Mouse (Mus musculus): ENCODE results near the gene Naa10.
A peak's percentile ranks its signal among the peaks of the same experiment; 100 is the strongest.

The Naa10 gene

DNA sequence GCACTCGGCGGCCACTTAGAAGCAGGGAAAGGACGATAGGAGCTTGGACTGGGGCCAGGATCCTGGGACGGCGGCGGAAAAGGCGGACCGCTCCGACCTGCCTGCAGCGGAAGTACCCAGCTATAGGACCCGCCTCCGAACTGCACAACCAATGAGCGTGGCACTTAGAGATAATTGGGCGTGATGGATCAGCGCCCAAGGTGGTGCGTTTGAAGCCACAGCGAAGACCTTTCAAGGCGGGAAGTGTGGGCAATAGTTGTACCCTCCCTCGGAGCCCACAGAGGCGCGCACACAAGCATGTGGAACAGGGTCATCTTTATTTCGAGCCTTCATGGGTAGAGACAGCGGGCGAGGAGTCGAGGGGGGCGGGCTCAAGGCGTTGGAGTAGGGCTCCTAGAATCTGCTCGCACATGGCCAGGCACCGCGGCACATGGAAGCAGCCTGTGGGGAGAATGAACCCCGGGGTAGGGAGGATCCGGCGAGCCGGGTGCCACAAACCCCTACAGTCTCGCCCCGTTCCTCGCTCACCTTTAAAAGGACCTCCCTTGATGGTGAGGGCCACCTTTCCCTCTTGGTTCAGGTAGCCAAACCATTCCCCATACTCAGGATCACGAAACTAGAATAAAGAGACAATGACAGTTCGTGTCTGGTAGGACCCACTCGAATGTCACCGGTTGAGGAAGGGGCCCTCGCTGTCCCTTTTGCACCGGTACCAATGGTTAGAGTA lies at the start of gene Naa10, which contains the start of gene Arhgap4:
TSS of gene Naa10 (minus strand) at position 122 of the 727 bp plus-strand sequence.
TSS of gene Arhgap4 (minus strand) at position 48 of the 727 bp plus-strand sequence.
- DNase-seq (ENCODE audit: low read depth, low spot score): peak; percentile 91

DNA sequence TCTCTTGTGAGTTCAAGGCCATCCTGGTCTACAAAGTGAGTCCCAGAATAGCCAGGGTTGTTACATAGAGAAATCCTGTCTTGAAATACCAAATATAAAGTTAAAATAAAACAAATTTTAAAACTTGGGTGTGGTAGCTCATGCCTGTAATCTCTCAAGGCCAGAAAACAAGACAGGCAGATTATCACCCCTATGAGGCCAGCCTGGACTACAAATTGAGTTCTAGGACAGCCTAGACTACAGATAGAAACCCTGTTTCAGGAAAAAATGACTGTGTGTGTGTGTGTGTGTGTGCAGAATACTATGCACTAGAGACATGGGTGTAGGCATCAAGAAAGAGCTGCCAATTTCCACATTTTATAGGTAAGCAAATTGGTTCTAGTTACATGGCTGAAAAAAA lies 49.0 kb upstream of the Naa10 start:
- no peak for DNase-seq (ENCODE audit: low read depth, low spot score)

- DNase-seq (ENCODE audit: low read depth, low spot score): no peak
These were observed 48.0 kb upstream of the Naa10 start for GRCm38 (mm10) chrX:73969729-73970128.

GRCm38 (mm10) chrX:73969167-73969566 lies 47.4 kb upstream of the Naa10 start:
- DNase-seq (ENCODE audit: low read depth, low spot score): no peak

DNA sequence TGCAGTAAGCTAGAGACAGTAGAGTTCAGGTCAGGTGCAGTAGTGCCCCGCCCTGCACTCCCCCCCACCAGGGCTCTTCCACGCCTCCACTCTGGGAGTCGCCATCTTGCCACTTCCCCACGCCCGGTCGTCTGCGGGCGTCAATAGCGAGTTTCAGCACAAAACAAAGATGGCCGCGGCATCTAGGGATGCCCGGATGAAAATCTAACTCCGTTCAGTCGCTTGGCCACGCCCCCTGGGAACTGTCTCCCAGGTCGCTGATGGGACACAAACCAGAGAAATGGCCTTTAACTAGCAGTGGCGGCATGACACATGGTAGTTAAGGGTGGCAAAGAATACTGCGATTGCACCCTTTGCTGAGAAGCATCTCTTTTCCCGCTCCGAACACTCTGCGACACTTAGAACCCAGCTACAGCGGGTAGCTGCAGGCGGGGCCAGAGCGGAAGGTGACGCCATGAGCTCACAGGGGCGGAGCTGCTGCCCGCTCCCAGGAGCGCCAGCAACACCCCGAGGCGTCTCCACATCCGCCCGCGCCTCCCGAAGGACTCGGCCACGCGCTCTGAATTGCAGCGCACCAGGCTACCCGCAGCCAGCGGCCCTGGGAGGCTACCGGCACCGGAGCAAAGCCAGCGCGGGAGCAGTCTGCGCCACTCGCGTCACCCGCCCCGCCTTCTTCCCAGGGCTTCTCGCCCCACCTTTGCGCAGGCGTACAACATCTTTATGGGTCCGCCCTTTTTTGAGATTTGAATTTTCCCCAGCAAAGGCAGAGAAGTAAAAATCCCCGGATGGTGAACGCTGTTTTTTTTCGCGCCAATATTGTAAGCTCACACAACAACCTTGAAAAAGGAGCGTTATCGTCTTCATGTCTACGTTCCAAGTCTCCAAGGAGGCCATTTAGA lies 45.7 kb upstream of the Naa10 start:
- DNase-seq (ENCODE audit: low read depth, low spot score): peak; percentile 91

GRCm38 (mm10) chrX:73966248-73967176 lies 44.8 kb upstream of the Naa10 start, which contains the start of gene Hcfc1:
TSS of gene Hcfc1 (minus strand) at chrX:73966357.
- DNase-seq (ENCODE audit: low read depth, low spot score): peak; percentile 88

DNA sequence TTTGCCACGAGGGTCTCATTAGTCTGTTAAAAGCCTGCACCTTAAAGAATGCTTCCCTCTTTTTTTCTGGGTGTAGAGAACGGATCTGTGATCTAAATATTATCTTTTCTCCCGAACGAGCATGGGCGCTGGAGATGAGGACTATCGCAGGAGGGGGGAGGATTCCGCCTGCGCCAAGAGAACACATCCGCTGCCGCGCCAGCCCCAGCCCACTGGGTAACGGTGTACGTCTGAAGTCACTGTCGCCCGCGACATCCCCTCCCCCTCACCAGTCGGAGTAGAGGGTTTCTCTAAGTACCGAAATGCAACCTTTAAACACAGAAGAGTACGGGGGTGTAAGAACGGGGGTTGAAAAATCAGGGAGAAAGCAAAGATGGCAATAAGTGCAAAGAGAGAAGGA lies 43.6 kb upstream of the Naa10 start:
- peak; percentile 43 for DNase-seq (ENCODE audit: low read depth, low spot score)

DNA sequence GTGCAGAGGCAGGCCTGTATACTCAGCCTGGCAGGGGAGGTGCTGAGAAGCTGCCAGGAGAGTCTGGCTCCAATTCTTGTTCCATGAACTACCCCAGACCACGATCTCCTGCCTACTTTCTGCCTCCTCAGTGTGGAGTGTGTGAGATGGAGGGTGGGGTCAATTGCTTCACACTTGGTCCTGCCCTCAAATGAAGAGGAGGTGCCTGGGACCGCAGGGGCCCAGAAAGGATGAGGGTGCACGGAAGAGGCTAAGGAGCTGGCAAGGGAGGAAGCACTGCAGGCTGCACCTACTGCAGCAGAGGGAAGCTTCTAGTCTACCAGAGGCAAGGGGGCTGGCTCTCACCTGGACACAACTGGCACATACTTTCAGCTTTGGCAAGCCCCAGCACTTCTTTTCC lies 42.6 kb upstream of the Naa10 start:
- DNase-seq (ENCODE audit: low read depth, low spot score): peak; percentile 51

GRCm38 (mm10) chrX:73954988-73955387 lies 33.2 kb upstream of the Naa10 start:
- no peak for DNase-seq (ENCODE audit: low read depth, low spot score)

GRCm38 (mm10) chrX:73952603-73953002 lies 30.9 kb upstream of the Naa10 start:
- no peak for DNase-seq (ENCODE audit: low read depth, low spot score)

GRCm38 (mm10) chrX:73949341-73949740 lies 27.6 kb upstream of the Naa10 start:
- DNase-seq (ENCODE audit: low read depth, low spot score): no peak

DNA sequence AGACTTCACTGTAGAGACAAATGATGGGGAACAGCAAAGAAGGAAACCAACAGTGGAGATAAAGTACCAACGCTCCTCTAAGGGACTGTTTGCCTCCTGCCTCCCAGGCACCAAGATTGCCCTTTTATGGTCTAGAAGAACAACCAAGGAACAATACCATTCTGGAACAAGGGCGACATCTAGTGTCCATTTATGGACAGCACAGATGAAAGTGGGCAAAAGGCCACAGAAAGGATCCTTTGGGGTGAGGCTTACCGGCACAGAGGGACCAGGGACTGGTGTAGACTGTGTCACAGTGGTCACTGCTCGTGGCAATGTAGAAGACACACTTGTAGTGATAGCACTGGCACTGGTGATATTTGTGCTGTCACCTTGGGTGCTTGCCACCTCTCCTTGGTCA lies 26.9 kb upstream of the Naa10 start:
- peak; percentile 85 for DNase-seq (ENCODE audit: low read depth, low spot score)

- DNase-seq (ENCODE audit: low read depth, low spot score): no peak
These were observed 25.2 kb upstream of the Naa10 start for GRCm38 (mm10) chrX:73946896-73947295.

DNA sequence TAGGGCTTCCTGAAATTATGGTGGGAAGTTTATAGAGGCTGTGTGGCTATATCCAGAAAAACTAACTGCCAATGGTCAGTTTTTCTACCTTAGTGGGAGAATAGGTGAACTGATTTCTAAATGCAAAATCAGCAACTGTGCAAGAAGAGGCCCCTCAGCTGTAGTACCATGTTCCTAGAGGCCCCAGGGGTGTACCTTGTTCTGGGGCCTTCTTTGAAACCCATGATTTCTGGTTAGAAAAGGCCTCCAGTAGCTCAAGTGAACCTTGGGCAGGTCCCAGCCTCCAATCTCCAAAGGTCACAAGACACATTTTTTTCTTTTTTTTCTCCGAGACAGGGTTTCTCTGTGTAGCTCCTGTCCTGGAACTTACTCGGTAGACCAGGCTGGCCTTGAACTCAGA lies 20.6 kb upstream of the Naa10 start:
- DNase-seq (ENCODE audit: low read depth, low spot score): no peak

DNA sequence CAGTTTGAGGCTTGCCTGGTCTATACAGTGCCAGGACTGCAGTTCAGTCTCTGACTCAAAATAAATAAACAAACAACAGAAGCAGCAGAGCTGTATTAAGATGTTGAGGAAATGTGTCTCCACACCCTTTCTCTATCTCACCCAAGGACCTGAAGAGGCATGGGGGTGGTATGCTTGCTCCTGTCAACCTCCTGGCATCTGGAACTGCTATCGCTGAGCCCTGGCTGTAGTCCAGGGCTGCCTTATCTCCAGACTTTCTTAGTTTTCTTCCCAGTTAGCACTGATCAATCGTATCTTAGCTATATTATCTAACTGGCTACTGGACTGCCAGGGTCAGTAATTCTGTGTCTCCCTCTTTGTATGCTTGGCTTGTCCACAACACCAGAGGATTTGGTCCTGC lies 20.1 kb upstream of the Naa10 start:
- DNase-seq (ENCODE audit: low read depth, low spot score): no peak

DNA sequence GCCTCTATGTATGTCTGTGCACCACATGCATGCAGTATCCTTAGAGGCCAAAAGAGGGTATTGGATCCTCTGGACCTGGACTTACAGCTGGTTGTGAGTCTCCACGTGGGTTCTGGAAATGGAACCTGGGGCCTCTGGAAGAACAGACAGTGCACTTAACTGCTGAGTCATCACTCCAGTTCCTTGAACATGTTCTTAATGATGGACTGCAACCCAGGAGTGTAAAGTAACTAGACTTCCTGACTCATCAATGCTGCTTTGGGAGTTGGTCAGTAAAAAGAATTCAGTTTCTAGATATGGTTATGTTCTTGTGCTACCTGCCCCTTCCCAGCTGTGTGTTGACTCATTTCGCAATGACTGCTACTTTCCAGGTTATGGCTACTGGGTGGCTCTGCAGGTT lies 10.1 kb upstream of the Naa10 start:
- DNase-seq (ENCODE audit: low read depth, low spot score): peak; percentile 62

DNA sequence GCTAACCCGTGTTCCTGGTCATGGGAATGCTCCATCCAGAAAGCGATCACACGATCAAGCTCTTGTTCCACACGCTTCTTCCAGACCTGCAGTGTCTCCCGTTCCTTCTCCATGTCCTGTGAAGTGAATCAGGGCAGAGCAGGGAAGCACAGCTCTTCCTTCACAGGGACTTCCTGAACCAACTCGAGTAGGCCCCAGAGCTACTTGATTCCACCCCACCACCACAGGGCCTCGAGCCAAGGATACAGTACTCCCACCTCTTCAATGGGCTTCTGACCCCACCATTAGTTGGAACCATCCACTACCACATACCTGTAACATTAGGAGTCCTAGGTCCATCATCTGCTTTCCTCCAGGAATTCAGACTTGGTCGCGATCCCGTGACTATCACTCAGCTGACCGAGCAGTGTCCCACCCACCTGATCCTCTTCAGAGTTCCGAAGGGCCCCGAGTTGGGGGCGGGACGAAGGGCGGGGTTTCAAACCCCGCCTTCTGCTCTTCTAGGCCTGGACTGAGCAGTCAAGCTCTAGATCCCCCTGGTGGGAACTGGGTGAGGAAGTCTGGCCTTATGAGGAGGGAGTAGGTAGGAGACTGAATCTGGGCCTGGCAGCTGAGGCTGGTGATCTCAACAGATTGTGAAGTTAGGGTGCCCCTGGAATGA lies 8.8 kb upstream of the Naa10 start, which contains the start of gene Renbp:
TSS of gene Renbp (minus strand) at position 449 of the 661 bp plus-strand sequence.
- DNase-seq (ENCODE audit: low read depth, low spot score): peak; percentile 84

DNA sequence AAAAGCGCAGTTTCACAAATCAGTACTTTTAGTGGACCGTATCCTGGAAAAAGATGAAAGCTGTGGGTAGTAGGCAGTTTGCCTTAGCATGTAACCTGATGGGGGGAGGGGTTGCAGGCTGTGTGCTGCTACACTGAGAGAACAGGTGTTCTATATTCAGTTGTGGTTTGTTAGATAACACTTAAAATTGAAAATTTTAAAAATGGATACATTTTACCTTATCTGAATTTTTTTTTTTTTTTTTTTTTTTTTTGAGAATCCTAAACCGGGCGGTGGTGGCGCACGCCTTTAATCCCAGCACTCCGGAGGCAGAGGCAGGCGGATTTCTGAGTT lies 772 bp upstream of the Naa10 start:
- no peak for DNase-seq (ENCODE audit: low read depth, low spot score)

DNA sequence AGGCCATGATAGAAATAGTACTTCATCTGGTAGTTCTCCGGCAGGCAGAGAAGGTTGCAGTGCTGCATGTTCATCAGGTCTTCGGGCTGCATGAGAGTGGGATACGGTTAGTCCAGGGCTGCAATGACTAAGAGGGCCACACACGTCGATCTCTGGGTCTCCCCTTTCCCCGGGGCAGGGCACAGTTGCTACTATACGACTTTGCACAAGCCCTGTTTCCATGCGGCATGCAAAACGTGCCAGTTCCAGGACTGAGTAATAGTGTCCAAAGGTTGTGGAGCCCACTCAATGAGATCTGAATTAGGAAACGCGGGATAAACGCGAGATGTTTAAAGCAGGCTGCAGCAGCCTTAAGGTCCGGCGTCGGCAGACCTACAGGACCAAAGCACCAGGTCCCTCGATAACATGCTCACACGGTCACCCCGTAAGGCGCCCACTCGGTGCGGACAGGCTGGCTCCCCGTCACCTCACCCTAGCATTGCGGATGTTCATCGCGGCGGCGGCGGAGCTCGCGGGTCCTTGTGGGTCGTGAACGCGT lies 390 bp downstream of the Naa10 start:
- DNase-seq (ENCODE audit: low read depth, low spot score): peak; percentile 54

DNA sequence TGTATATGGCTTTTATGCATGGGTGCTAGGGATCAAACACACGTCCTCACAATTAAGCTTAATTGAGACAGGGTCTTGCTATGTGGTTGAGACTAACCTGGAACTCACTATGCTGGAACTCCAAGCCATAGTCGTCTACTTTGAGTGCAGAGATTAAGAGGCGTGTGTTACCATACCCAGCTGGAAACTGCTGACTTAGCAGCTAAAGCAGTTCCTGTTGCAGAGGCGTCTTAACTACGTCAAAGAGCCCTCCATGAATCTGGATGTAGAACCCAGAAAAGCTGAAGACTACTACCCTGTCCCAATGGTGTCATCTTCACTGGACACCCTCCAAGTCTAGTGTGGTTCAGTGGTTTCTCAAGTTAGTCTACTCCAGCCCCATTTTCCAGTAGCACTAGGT lies 3.1 kb downstream of the Naa10 start:
- no peak for DNase-seq (ENCODE audit: low read depth, low spot score)

- DNase-seq (ENCODE audit: low read depth, low spot score): no peak
These were observed 4.8 kb downstream of the Naa10 start for GRCm38 (mm10) chrX:73916945-73917344.
